Comparison of ENCODE assay signal across 16 mouse cellular contexts in genomic region chr16:30944886-30945285, GRCm38 (mm10).
DNase-seq lines count a peak whose midpoint lies in the region; ATAC-seq and TF ChIP-seq lines count a peak whose summit lies in the region.
"Had no signal": no experiment of that assay in that cellular context is flagged by ENCODE, and none has a peak within 500 bp of the region (broad histone marks: within the 10 kb centered on the region; RNA-seq: fewer than 3 reads in every experiment).

No protein-coding gene starts in this region.

- no peak overlapping the region for H3K9ac ChIP-seq in heart, adult 2 months (ENCODE audit: low read depth, low read length)
- H3K9ac ChIP-seq in lung, postnatal 0 days (replicated peaks; ENCODE audit: low read depth), result no peak overlapping the region
- H3K9ac ChIP-seq in intestine, embryonic 15.5 days, result no peak overlapping the region
- H3K9ac ChIP-seq: heart, embryonic 13.5 days had no signal

- 42% methylated on average over 8 of the region's 8 CpGs for WGBS in heart, adult 2 months
- WGBS in lung, adult 2 months, result 12% methylated on average over 8 of the region's 8 CpGs
- WGBS in lung, postnatal 0 days, result 18% methylated on average over 8 of the region's 8 CpGs
- WGBS in small intestine, adult 2 months, result 59% methylated on average over 8 of the region's 8 CpGs
- WGBS in intestine, embryonic 15.5 days, result 69% methylated on average over 8 of the region's 8 CpGs

- no peaks in the 10 kb centered on the region for H3K9me3 ChIP-seq in lung, postnatal 0 days (ENCODE audit: low read length)
- no peaks in the 10 kb centered on the region for H3K9me3 ChIP-seq in intestine, embryonic 15.5 days
- H3K9me3 ChIP-seq: embryonic facial prominence, embryonic 10.5 days; G1E; limb, embryonic 10.5 days had no signal

- no peak for TF ChIP-seq POLR2A in heart, adult 2 months (IDR thresholded peaks at IDR 0.05; ENCODE audit: insufficient read depth, low read depth, low read length)
- TF ChIP-seq POLR2A in lung, adult 2 months (IDR thresholded peaks at IDR 0.05; ENCODE audit: borderline replicate concordance, extremely low read depth, low read depth, low read length), result no peak
- TF ChIP-seq POLR2A in small intestine, adult 2 months (IDR thresholded peaks at IDR 0.05; ENCODE audit: low read depth, low read length), result no peak

- H3K36me3 ChIP-seq in heart, adult 2 months (ENCODE audit: control insufficient read depth, insufficient read depth, low read length), result no peaks in the 10 kb centered on the region
- H3K36me3 ChIP-seq in lung, postnatal 0 days (ENCODE audit: insufficient read depth, low read length), result no peaks in the 10 kb centered on the region
- H3K36me3 ChIP-seq in small intestine, adult 2 months (ENCODE audit: control insufficient read depth, insufficient read depth, low read length), result no peaks in the 10 kb centered on the region
- no peaks in the 10 kb centered on the region for H3K36me3 ChIP-seq in intestine, embryonic 15.5 days
- H3K36me3 ChIP-seq: G1E; heart, embryonic 13.5 days; limb, embryonic 10.5 days had no signal

- no peak for TF ChIP-seq CTCF in heart, adult 2 months (IDR thresholded peaks at IDR 0.05)
- TF ChIP-seq CTCF in lung, adult 2 months (IDR thresholded peaks at IDR 0.05; ENCODE audit: insufficient read depth, low read length), result no peak
- TF ChIP-seq CTCF in lung, postnatal 0 days (IDR thresholded peaks at IDR 0.05), result no peak
- no peak for TF ChIP-seq CTCF in small intestine, adult 2 months (IDR thresholded peaks at IDR 0.05; ENCODE audit: extremely low read depth, insufficient read length, insufficient replicate concordance, low read depth, low read length)

- H3K27ac ChIP-seq in heart, adult 2 months, result peak overlapping the region; percentile 48
- no peak overlapping the region for H3K27ac ChIP-seq in lung, postnatal 0 days (ENCODE audit: low read length)
- peak overlapping the region; percentile 25; the same call in 1 of the 2 replicates for H3K27ac ChIP-seq in small intestine, adult 2 months (ENCODE audit: insufficient read depth, low read depth, low read length)
- no peak overlapping the region for H3K27ac ChIP-seq in intestine, embryonic 15.5 days
- H3K27ac ChIP-seq: embryonic facial prominence, embryonic 10.5 days; heart, embryonic 13.5 days had no signal

- DNase-seq in heart, adult 2 months, result peak in 1 of 2 experiments; percentile 45
- DNase-seq in heart, postnatal 25 days (ENCODE audit: low spot score), result no peak
- peak; percentile 57 to 75 for DNase-seq in lung, adult 18-20 months
- DNase-seq in lung, adult 2 months, result no peak
- DNase-seq in lung, postnatal 0 days (ENCODE audit: low spot score), result peak; percentile 68
- no peak for DNase-seq in cerebellum, adult 9-10 months
- DNase-seq: cerebellum, adult 9-11 months; right cerebral cortex, postnatal 14 days; thymus, postnatal 4 days had no signal

- no peak overlapping the region for H3K4me2 ChIP-seq in lung, postnatal 0 days (replicated peaks; ENCODE audit: low read depth, low read length)
- no peak overlapping the region for H3K4me2 ChIP-seq in intestine, embryonic 15.5 days (replicated peaks)
- H3K4me2 ChIP-seq: heart, embryonic 13.5 days had no signal

- no peaks in the 10 kb centered on the region for H3K27me3 ChIP-seq in heart, adult 2 months (ENCODE audit: control insufficient read depth, insufficient read depth, low read length)
- H3K27me3 ChIP-seq in lung, postnatal 0 days (replicated peaks; ENCODE audit: insufficient read depth, low read length), result no peaks in the 10 kb centered on the region
- no peaks in the 10 kb centered on the region for H3K27me3 ChIP-seq in small intestine, adult 2 months (ENCODE audit: control insufficient read depth, insufficient read depth, low read length)
- no peaks in the 10 kb centered on the region for H3K27me3 ChIP-seq in intestine, embryonic 15.5 days (replicated peaks)
- H3K27me3 ChIP-seq: heart, embryonic 13.5 days had no signal

- H3K4me1 ChIP-seq in heart, adult 2 months (ENCODE audit: control insufficient read depth, insufficient read depth, low read length), result peaks cover 22% of the 10 kb centered on the region
- H3K4me1 ChIP-seq in lung, adult 2 months (ENCODE audit: control insufficient read depth, insufficient read depth, low read length), result peaks cover 18% of the 10 kb centered on the region
- H3K4me1 ChIP-seq in lung, postnatal 0 days (ENCODE audit: insufficient read depth, low read depth, low read length), result peaks cover 10% of the 10 kb centered on the region
- H3K4me1 ChIP-seq in small intestine, adult 2 months (ENCODE audit: control insufficient read depth, insufficient read depth, insufficient read length, low read length), result no peaks in the 10 kb centered on the region
- H3K4me1 ChIP-seq in intestine, embryonic 15.5 days (replicated peaks), result no peaks in the 10 kb centered on the region

- intact Hi-C loops in heart, adult 2 months (cut with DNase I), result loop anchor here (2.0 kb wide), 1 partner anchor 32 kb away; no protein-coding TSS in a partner anchor
- intact Hi-C loops in heart, postnatal 25 days (cut with DNase I), result no loop called here

- peak; percentile 35 for ATAC-seq in lung, postnatal 0 days
- ATAC-seq in intestine, embryonic 15.5 days, result no peak

- H3K4me3 ChIP-seq in heart, adult 2 months, result no peak overlapping the region
- no peak overlapping the region for H3K4me3 ChIP-seq in lung, adult 2 months (replicated peaks; ENCODE audit: extremely low read depth, low read depth, low read length)
- no peak overlapping the region for H3K4me3 ChIP-seq in lung, postnatal 0 days (ENCODE audit: low read depth, low read length)
- no peak overlapping the region for H3K4me3 ChIP-seq in small intestine, adult 2 months (ENCODE audit: low read depth, low read length)
- no peak overlapping the region for H3K4me3 ChIP-seq in intestine, embryonic 15.5 days (replicated peaks)
- H3K4me3 ChIP-seq: embryonic facial prominence, embryonic 10.5 days; heart, embryonic 13.5 days; limb, embryonic 10.5 days; myocyte had no signal

- no peaks in the 10 kb centered on the region for H3K79me2 ChIP-seq in heart, adult 2 months (replicated peaks; ENCODE audit: control insufficient read depth, insufficient read depth, low read length)

- TF ChIP-seq EP300 in heart, adult 2 months (IDR thresholded peaks at IDR 0.05; ENCODE audit: insufficient read depth, low read depth, low read length), result 0 out of 2 replicates have a peak, but pooled peaks have one; percentile 34
- no peak for TF ChIP-seq EP300 in lung, postnatal 0 days (IDR thresholded peaks at IDR 0.05)

Comparison
In these comparisons a context has a peak if more than half of its experiments do, and no peak if none do; other contexts are left out.
1. DNase-seq: peak in lung, adult 18-20 months (2 of 2) and lung, postnatal 0 days (single experiment); none in heart, postnatal 25 days (single experiment), lung, adult 2 months (single experiment) and cerebellum, adult 9-10 months (single experiment).
2. H3K27ac ChIP-seq: peak in heart, adult 2 months (single experiment) and small intestine, adult 2 months (single experiment); none in lung, postnatal 0 days (single experiment) and intestine, embryonic 15.5 days (single experiment).